Mouse (Mus musculus) T-helper 17 cell (primary cell): ENCODE measurements around the gene Adam33.

ENCODE experiments used
- in situ Hi-C, 2 experiments: fragments of 300-600 bp; cut with MboI, MseI; formaldehyde crosslinking; loops; 1 replicate in 1 of 2; 2 replicates in 1 of 2; pipeline ENCODE4 v1.15.1; 2025; ENCODE audit warnings: high pct_unique_total_duplicates in 2 of 2

Adam33 gene

DNA sequence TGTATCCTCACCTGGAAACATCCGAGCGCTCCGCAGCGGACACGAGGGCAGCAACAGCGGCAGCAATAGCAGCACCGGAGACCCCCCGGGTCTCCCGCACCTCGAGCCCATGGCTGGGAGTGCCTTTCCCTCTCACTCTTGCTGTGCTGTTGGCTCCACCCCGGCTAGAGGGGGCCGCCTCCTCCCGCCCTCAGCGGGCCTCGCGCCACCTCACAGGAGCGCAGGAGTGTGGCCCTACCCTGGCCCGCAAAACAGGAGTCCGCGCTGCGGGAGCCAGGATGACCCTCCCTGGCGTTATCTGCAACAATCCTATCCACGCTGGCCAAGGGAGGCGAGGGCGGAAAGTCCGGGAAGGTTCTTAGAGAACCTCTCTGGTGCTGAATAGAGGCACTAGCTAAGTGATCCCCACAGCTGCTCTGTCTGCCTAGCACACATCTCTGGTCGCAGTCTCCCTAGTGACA lies at the start of gene Adam33:
Adam33 (minus strand) TSS at position 411 of the 461 bp plus-strand sequence.
- in situ Hi-C loops = no loop called here

GRCm38 (mm10) chr2:131105989-131106388 lies 42.4 kb upstream of the Adam33 start:
- in situ Hi-C loops = loop anchor here (5.0 to 25.0 kb wide), 2 partner anchors 374 to 1681 kb away; partner anchors contain the start of gene Chgb (in 1 of the 2)

- in situ Hi-C loops = loop anchor here (5.0 to 25.0 kb wide), 2 partner anchors 373 to 1682 kb away; partner anchors contain the start of gene Chgb (in 1 of the 2)
These were observed 41.4 kb upstream of the Adam33 start for GRCm38 (mm10) chr2:131105061-131105460.

DNA sequence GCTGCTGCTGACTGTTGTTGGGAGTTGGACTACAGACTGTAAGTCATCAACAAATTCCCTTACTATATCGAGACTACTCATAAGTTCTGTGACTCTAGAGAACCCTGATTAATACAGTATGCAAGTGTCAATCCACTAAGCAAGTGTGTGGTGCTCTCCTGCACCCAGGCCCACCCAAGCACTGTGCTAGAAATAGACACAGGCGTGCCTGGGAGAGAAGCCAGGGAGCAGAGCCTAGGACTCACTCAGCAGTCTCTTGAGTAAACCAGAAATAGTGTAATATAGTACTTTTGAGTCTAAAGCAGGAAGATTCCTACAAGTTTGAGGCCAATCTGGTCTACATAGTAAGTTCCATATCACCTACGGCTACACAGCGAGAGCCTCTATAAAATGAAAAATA lies 40.4 kb upstream of the Adam33 start:
- in situ Hi-C loops = loop anchor here in 1 of 2 experiments (25.0 kb wide), 1 partner anchor 1683 kb away; the partner anchor contains the start of gene Chgb

DNA sequence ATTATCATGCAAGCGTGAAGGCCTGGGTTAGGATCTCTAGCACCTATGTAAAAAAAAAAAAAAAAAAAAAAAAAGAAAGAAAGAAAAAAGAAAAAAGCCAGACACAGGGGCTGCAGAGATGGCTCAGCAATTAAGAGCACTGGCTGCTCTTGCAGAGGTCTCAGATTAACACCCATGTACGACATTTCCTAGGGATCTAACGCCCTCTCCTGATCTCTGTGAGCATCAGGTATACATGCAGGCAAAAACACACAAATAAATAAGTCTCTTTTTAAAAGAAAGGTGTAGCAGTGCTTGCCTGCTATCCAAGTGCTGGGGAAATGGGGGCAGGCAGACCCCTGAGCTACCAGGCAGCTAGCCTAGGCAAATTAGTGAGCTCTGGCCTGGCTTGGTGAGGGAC lies 37.9 kb upstream of the Adam33 start:
- in situ Hi-C loops = loop anchor here in 1 of 2 experiments (25.0 kb wide), 1 partner anchor 1686 kb away; the partner anchor contains the start of gene Chgb

GRCm38 (mm10) chr2:131097087-131097486 lies 33.5 kb upstream of the Adam33 start:
- in situ Hi-C loops = loop anchor here (5.0 to 10.0 kb wide), 3 partner anchors 150 to 418 kb away; no protein-coding TSS in a partner anchor

DNA sequence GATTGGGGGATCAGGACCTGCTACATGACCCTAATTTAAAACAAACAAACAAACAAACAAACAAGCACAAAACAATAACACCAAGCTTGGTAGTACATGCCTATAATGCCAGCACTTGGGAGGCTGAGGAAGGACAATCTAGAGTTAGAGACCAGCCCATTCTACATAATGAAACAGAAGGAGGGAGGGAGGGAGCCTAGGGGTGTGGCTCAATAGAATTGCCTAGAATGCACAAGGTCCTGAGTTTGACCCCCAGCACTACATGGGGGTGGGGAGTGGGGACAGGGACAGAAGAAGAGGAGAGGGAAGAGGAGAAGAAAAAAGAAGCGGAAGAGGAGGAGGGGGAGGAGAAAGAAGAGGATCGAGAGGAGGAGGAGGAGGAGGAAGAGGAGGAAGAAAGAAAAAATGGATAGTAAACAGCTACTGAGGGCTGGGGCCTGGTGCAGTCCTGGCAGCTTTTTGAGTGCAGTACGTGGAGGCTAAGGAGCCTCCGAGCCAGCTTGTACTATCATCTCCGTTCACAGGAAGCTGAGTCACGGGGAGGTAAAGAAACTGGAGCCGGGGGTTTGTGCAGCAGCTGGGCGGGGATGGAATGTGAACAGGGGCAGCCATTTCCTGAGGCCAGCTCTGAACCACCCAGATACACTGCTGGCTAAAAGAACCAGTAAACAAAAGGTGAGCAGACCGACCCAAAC lies 32.6 kb upstream of the Adam33 start:
- in situ Hi-C loops = loop anchor here (5.0 to 10.0 kb wide), 3 partner anchors 151 to 419 kb away; no protein-coding TSS in a partner anchor

DNA sequence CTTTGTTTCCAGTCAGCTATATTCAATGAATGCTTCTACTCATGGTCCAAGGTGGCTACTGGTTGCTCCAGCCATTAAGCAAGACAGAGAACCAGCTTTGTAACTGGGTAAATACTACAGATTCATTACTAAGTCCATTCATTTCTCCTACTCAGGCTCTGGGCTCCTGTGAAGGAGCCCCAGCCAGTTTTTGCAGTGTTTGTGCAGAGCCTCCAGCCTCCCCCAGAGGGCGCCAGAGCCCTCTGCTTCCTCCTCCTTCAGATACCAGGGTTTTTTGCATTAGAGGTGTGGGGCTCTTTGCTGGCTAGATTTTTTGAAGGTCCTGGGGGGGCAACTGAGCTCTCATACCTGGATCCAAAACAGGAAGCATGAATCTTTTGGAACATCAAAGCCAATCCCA lies 31.2 kb upstream of the Adam33 start:
- in situ Hi-C loops = loop anchor here (5.0 to 10.0 kb wide), 5 partner anchors 152 to 420 kb away; no protein-coding TSS in a partner anchor

- in situ Hi-C loops = loop anchor here (5.0 to 10.0 kb wide), 4 partner anchors 159 to 421 kb away; no protein-coding TSS in a partner anchor
These were observed 30.0 kb upstream of the Adam33 start for GRCm38 (mm10) chr2:131093577-131093976.

DNA sequence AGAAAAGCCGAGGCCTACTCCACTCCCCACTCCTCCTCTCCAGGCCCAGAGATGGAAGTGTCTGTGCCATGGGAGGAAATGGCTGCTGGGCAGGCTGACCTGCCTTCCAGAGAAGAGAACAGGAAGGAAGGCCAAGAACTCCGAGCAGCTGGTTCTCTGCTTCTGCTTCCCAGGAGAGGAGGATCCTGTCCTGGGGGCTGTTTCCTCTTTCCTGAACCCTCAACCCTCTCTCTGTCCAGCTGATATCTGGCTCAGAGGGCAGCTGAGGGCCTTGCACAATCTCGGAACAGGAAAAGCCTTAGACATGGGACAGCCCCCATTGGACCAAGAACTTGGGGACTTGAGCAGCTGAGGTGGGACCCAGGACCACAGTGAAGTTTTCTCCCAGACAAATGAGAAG lies 27.2 kb upstream of the Adam33 start:
- in situ Hi-C loops = loop anchor here (5.0 to 10.0 kb wide), 4 partner anchors 161 to 424 kb away; no protein-coding TSS in a partner anchor

DNA sequence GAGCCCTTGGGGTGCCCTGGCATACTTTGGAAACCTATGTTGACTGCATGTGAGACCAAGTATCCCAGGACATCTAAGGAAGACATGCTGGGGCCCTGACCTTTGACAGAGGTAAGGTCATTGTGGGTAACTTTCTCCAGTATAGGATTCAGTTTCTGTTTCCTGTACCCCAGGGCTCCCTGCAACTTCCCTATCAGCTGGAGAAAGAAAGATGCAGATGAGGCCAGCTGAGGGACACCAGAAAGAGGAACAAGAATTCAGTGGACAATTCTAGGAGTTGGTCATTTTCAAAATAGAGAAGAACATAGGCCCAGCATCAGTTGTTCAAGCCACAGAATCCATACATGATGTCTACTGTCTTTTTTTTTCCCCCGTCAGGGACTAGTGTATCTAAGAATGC lies 26.0 kb upstream of the Adam33 start:
- in situ Hi-C loops = loop anchor here (5.0 to 10.0 kb wide), 4 partner anchors 163 to 425 kb away; no protein-coding TSS in a partner anchor

- in situ Hi-C loops = no loop called here
These were observed 25.0 kb upstream of the Adam33 start for GRCm38 (mm10) chr2:131088581-131088980.

DNA sequence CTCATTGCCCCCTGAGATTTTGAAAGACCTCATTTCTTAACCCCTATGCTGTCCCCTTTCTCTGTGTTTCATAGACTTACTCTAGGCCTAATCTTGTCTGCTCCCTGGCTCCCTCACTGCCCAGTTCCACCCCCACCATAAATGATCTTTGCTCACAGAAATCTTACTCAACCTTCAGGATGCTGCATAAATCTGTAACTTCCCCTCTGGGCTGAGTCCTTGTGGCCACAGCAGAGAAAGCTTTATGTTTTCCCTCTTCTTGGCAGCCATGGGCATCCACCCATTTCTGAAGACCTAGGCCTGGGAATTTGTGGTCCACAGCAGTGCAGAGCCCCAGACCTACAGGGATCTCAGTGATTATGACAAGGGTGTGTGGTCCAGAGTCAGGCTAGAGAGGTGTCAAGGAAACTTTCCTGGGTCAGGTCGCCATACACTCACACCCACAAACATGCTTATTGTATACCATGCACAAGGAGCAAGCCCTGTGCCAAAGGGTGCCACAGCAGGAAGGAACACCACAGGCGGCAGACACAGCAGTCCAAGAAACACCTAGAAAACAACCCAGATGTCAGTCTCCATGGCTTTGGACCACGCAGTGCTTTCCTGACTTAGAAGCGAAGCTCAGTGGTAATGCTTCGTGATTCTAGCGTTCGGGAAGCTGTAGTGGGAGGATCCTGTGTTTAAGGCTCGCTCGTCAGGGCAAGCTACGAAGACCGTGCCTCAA lies 23.2 kb upstream of the Adam33 start, which contains the start of gene Siglec1:
Siglec1 (minus strand) TSS at position 99 of the 724 bp plus-strand sequence.
- in situ Hi-C loops = no loop called here

DNA sequence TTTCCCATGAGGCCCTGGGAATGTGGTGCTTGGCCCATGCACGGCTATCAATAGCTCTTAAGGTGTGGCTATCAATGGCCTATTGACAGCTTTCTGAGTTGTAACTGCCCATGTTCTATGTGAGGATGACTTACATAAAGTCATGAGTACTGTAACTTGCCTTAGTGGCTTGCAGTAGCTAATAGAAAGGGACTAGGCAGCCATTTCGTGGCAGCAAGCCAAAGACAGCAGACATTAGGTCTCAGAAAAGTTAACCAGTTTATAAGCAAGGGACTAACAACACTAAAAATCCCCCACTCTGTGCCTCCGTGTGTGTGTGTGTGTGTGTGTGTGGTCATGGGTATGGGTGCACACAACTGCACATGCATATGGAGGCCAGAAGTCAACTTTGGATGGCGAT lies 20.6 kb upstream of the Adam33 start:
- in situ Hi-C loops = no loop called here

- in situ Hi-C loops = no loop called here
These were observed 16.9 kb upstream of the Adam33 start for GRCm38 (mm10) chr2:131080507-131080906.

DNA sequence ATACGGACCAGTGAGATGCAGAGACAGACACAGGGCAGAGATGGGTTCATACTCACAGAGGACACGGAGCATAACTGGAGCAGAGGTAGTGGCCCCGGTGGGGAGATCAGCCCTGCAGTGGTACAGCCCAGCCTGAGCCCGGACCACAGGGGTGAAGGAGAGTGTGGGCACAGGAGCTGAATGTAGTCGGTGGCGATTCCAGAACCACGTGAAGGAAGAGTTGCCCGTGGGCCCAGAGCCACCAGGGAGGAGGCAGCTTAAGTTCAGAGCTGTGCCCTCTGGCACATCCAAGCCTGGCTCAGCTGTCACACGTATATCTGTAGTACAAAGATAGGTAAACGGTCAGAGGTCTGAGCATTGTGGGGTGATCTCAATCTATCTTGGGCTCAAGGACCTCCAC lies 8.9 kb upstream of the Adam33 start:
- in situ Hi-C loops = no loop called here

DNA sequence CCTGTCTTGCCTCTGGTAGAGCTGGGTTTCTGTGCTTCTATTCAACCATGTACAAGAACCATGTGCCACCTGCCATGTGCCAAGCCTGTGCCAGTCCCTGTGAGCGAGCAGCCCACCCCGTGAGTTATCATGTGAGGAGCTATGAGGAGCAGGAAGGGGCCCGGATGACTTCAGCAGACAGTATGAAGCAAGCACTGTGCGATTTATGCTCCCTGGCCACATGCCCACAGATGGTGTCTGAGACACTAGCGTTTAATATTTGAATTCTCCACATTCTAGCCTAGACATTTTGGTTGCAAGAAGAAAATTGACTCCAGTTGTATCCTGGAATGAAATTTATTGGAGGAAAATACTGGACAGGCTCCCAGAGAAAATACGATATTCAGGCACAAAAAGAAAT lies 3.9 kb upstream of the Adam33 start:
- in situ Hi-C loops = no loop called here

GRCm38 (mm10) chr2:131066342-131066741 lies 2.7 kb upstream of the Adam33 start:
- in situ Hi-C loops = no loop called here

DNA sequence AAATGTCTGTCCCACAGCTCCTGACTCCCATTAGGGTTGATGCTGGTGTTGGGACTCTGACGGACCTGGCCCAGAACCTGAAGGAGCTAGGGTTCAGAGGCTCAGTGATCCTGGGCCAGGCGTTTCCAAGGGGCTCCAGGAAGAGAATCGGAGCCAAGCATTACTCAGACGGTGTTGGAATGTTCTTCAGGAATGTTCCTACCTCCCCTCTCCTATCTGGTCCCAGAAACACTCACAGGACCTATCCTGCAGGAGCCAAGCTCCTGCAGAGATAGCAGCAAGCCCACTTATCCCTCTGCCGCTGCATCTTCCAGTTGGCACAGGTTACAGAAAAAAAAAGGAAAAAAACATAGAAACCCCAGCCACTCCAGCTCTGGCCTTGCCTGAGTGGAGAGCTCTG lies 2.0 kb downstream of the Adam33 start:
- in situ Hi-C loops = no loop called here

GRCm38 (mm10) chr2:131060784-131061183 lies 2.8 kb downstream of the Adam33 start:
- in situ Hi-C loops = no loop called here

DNA sequence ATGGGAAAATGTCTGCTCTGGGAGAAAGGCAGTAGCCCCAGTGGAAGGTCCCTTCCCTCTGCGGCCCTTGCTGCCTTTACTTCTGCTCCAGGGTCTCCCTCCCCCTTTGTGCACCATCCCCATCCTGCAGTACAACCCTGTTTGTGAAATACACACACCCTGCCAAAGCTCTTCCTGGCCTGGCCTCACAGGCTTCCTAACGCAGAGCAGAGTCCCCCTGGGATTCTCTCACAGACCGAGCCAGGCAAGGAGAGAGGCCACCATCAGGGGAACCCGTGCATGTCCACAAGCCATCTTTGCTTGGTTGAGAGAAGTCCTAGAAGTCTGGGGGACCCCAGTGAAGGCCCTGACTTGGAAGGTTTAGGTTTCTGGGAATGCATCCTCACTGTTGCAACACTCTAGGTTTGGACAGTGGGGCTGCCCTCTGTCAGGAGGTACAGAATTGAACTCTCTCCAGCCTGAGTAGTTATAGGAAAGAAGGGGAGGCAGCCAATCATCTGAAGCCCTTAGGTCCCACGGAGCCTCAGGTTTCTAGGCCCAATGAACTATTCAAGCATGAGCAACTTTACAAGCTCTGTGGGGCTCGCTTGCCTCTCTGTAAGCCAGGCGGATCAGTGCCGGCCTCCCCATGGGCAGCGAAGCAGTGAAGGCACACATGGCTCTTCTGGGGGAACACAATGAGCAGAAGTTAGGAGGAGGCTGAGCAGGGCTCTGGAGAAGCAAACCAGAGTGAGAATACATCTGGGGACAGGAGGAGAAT lies 3.7 kb downstream of the Adam33 start:
- in situ Hi-C loops = loop anchor here in 1 of 2 experiments (10.0 kb wide), 1 partner anchor 1025 kb away; no protein-coding TSS in a partner anchor
